Mouse (Mus musculus) monocyte, adult 2 months (primary cell): ENCODE data around the gene Camta1.

Experiments
- DNase-seq, 2 experiments: peaks; one replicate each; pipeline ENCODE4 v3.0.0; 2022; ENCODE audit warnings: low spot score in 2 of 2, low read depth in 1 of 2

Gene Camta1

DNA sequence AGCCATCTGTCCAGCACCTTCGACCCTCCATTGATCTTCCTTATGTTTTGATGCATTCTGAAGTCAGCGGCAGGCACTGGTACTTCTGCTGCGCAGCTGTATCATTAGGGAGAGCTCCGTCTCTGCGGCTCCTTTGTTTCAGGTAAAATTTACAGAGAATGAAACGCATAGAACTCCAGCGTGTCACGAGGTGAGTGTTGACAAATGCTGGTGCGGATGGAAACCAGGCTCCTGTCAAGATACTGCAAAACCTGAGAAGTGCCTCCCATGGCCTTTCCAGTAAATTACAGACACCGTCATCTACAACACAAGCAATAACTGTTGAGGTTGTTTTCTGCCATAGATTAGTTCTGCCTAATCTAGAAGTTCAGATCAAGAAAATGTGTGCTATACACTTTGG is 328.2 kb downstream of the Camta1 start:
- DNase-seq, result no peak

DNA sequence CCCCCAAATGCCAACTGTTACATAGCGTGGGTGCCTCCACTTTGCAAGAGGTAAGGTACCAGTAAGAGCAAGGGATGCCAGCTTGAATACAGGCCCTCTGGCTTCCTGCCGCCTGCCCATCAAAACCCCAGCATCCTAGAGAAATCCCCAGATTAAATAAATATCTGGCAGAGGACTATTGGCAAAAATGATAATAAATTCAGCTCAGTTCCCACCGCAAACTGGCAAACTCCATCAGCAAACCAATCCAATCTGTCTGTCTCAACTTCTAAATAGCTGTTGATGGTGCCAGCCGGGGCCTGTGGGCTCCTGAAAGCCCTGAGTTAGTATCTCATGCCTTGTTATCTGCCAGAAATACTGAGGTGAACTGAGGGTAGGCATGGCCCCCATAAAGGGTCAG is 333.2 kb downstream of the Camta1 start:
- no peak for DNase-seq

GRCm38 (mm10) chr4:151527763-151528162 is 333.9 kb downstream of the Camta1 start:
- DNase-seq, result no peak

- no peak for DNase-seq
These were observed 341.6 kb downstream of the Camta1 start for GRCm38 (mm10) chr4:151520103-151520502.

GRCm38 (mm10) chr4:151519011-151519410 is 342.7 kb downstream of the Camta1 start:
- DNase-seq, result no peak

GRCm38 (mm10) chr4:151516998-151517799 is 344.5 kb downstream of the Camta1 start:
- no peak for DNase-seq

DNA sequence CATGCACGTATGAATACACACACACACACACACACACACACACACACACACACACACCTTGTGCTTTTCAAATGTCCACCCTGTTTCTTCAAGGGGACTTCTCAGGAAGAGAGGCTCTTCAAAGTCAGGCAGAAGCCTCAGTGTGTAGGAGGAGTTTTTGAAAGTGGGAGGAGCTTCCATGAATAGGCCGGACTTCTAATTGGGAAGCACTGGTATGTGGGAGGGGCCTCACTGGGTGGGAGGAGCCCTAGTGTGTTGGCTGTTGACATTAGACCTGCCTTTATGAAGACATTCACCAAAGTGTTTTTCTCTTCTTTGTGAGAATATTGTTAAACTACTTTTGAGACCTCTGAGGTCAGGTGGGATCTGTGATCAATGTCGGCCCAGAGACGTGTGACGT is 346.4 kb downstream of the Camta1 start:
- no peak for DNase-seq

DNA sequence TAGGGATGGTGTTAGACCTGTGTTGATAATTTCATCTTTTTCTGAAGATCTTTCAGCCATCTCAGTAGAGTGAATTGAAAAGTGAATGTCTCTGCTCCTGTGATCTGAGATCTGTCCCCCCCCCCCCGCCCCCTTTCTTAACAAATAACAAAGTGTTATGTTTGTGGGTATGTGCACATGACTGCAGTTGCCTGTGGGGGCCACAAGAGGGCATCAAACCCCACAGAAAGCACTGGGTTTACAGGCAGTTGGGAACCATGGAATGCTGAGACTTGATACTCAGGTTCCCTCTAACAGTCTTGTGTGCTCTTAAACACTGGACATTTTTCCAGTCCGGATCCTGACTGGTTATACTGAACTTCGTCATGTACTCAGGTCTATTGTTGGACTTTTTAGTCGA is 350.6 kb downstream of the Camta1 start:
- no peak for DNase-seq

DNA sequence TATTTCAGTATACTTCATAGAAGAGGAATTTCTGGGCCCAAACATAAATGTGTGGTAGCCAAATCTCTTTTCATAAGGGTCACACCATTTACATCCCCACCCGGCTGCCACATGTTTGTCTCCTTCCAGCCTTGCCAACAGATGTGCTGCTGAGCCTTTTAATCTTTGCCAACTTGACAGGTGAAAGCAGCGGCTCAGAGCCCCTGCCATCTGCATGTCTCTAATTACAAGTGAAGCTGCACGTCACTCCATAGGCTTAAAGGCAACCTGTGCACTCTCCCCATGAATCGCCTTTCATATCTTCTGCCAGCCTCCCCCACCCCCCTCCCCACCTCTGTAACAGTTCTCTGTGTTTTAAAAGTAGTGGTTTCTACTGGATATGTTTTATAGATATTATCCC is 351.3 kb downstream of the Camta1 start:
- DNase-seq, result no peak

GRCm38 (mm10) chr4:151506701-151507100 is 355.0 kb downstream of the Camta1 start:
- no peak for DNase-seq

DNA sequence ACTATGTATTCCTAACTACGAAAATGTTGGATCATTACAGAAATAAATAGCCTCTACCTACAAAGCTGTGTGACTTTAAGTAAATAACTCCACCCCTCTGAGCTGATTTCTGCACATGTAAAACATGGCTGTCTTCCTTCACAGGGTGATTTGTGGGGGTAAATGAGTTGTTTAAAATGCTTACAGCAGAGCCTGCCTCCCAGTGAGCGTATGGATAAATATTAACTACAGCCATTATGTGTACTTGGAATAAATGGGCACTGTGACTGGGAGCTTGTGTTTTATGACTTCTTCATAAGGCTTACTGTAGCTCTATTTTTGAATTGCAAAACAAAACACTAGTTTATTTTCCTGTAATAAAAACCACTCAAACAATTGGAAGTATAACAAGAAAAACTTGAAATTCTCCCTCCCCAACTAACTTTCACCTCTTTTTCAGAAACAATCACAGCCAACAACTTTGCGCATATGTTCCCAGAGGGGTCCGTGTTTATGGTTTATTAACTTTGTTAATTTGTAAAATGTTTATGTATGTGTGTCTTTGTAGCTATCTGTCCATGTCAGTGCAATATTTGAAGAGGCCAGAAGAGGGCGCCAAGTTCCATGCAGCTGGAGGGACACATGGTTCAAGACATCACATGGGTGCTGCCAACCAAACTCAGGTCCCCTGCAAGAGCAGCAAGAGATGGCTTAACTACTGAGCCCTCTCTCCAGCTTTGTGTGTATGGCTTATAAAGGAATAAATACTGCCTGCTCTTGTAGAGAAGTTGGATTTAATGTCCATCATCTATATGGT is 363.0 kb downstream of the Camta1 start:
- DNase-seq, result no peak

GRCm38 (mm10) chr4:151496581-151496980 is 365.1 kb downstream of the Camta1 start:
- no peak for DNase-seq

GRCm38 (mm10) chr4:151495276-151495882 is 366.3 kb downstream of the Camta1 start:
- DNase-seq, result no peak

DNA sequence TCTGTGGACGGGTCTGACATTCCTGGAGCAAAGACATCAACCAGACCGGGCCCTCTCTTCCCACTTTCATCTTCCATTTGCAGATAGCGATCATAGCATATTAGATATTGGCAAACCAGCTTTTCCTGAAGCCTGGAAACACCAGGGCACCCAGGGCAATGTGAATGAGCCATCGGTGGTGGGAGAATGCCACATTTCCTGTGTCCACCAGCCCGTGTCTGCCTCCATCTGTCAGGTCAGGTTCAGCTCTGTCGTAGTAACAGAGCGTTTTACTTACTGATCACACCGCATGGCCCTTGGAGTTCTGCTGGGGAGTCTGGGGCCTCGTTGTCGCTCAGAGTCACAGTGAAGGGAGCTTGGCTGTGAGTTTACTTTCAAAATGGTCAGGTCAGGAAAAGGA is 368.9 kb downstream of the Camta1 start:
- DNase-seq, result no peak

- no peak for DNase-seq
These were observed 377.7 kb downstream of the Camta1 start for GRCm38 (mm10) chr4:151483977-151484313.

GRCm38 (mm10) chr4:151483299-151483976 is 378.2 kb downstream of the Camta1 start:
- no peak for DNase-seq

DNA sequence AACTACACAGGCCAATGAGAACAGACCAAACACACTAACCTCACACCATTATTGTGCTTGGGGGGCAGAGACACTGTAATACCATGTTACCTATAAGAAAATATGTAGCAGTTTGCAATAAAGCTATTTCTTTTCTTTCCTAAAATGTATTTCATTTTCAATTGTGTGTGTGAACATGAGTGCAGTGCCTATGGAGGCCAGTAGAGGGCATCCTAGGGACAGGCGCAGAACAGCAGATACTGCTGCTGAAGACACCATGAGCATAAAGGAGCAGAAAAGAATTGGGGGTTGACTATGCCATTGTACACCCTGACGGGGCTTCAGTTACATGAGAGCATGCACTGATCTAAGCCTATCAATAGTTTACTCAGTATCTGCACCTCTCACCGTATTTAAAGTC is 380.7 kb downstream of the Camta1 start:
- no peak for DNase-seq

GRCm38 (mm10) chr4:151477950-151478349 is 383.7 kb downstream of the Camta1 start:
- DNase-seq, result no peak

GRCm38 (mm10) chr4:151474895-151475470 is 386.7 kb downstream of the Camta1 start:
- DNase-seq, result no peak

DNA sequence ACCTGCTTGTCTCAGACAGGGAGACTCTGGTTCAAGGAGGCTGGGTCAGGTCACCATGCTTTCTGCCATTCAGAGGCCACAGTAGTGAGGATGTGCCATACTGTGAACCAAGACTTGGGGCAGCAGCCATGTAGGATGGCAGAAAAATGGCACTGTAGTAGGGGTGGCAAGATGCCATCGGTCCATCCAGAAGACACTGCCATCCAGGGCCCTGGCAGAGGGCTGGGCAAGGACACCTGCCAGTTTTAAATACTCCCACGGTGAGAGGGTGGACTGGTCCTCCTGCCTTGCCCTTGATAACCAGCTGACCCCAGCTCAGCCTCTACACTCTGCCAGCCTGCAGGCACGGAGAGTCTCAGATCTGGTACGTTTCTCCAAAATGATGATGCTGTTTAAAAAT is 389.8 kb downstream of the Camta1 start:
- no peak for DNase-seq

GRCm38 (mm10) chr4:151468381-151468780 is 393.3 kb downstream of the Camta1 start:
- no peak for DNase-seq
